Mouse (Mus musculus): Measurements from ENCODE around the gene Secisbp2l. TPM values are rescaled to one million over a fixed set of nuclear protein-coding genes. Genes with fewer than 3 reads are reported as not detected.

Secisbp2l gene
- 26.9 and 27.9 TPM in 2 replicates for polyA plus RNA-seq (2015; fragmentation: Nextera tagmentation; extraction: Ambion mirVana)

DNA sequence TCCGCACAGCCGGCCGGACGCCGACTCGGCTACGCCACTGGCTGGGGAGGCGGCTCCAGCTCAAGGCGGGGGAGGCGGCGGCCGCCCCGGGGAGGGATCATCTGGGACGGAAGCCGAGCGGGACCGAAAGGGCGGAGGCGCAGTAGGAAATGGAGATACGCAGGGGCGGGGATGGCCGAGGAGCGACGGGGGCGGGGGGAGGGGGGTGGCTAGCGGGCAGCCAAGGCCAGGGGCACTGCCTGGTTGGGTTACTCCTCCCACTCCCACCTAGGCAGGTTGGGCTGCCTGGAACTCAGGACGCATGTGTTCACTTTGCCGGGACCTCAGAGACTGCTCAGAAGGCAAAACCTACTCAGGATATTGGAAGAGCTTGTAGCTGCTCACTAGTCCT lies at the start of gene Secisbp2l:
TSS of gene Secisbp2l (minus strand) at position 152 of the 391 bp plus-strand sequence.
- Histone ChIP-seq H3K4me1 (replicated peaks) (peaks cover 27% of the 10 kb centered on the region), H3K27me3 (no peaks in the 10 kb centered on the region), H3K4me3 (peak within 1 kb of the TSS; percentile 82), H3K27ac (replicated peaks) (peak within 1 kb of the TSS; percentile 88), H3K9me3 (no peaks in the 10 kb centered on the region), H3K36me3 (no peaks in the 10 kb centered on the region), H3K4me2 (peak within 1 kb of the TSS; percentile 63), H3K9ac (peak within 1 kb of the TSS; percentile 93)
- under 1% methylated on average over 26 of the region's 28 CpGs for WGBS
- ATAC-seq (ENCODE audit: low FRiP score, low read depth), result peak; percentile 98

- no peaks in the 10 kb centered on the region for H3K9me3 ChIP-seq
- H3K36me3 ChIP-seq, result peaks cover 42% of the 10 kb centered on the region
- 95% methylated on average over 2 of the region's 2 CpGs for WGBS
Measured at GRCm38 (mm10) chr2:125829924-125830323, 47.3 kb upstream of the Secisbp2l start.

DNA sequence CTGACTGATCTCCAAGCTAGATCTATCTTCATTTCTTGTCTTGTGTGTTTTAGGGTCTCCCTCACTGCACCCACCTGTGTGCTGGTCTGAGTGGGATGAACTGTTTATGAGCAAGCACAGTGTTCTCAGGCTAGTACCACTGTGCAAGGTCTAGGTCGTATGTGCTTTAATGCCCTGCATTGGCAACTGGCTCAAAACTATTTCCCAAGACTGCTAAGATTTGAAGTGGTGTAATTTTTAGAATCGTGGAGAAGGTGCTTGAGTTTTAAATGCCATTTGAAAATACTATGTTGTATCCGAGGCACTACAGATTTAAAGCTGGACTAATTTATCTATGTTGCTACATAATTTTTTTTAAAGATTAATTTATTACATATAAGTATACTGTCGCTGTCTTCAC lies 45.2 kb upstream of the Secisbp2l start:
- Histone ChIP-seq H3K4me2 (no peak overlapping the region), H3K36me3 (peaks cover 25% of the 10 kb centered on the region), H3K9me3 (no peaks in the 10 kb centered on the region), H3K9ac (no peak overlapping the region), H3K27me3 (no peaks in the 10 kb centered on the region), H3K4me1 (replicated peaks) (no peaks in the 10 kb centered on the region), H3K4me3 (no peak overlapping the region), H3K27ac (replicated peaks) (no peak overlapping the region)
- ATAC-seq (ENCODE audit: low FRiP score, low read depth), result no peak
- WGBS, result 94% methylated on average over 4 of the region's 4 CpGs

More at GRCm38 (mm10) chr2:125829924-125830323, 47.3 kb upstream of the Secisbp2l start:
- Histone ChIP-seq H3K27ac (replicated peaks) (no peak overlapping the region), H3K9ac (no peak overlapping the region), H3K27me3 (no peaks in the 10 kb centered on the region), H3K4me2 (no peak overlapping the region), H3K4me1 (replicated peaks) (no peaks in the 10 kb centered on the region), H3K4me3 (no peak overlapping the region)
- no peak for ATAC-seq (ENCODE audit: low FRiP score, low read depth)

GRCm38 (mm10) chr2:125826201-125826600 lies 43.5 kb upstream of the Secisbp2l start:
- ATAC-seq (ENCODE audit: low FRiP score, low read depth), result no peak
- no peak overlapping the region for H3K27ac ChIP-seq (replicated peaks)
- no peak overlapping the region for H3K4me2 ChIP-seq
- H3K4me3 ChIP-seq, result no peak overlapping the region
- peaks cover 10% of the 10 kb centered on the region for H3K36me3 ChIP-seq
- WGBS, result 41% methylated on average over 4 of the region's 4 CpGs
- no peaks in the 10 kb centered on the region for H3K27me3 ChIP-seq
- H3K4me1 ChIP-seq (replicated peaks), result no peaks in the 10 kb centered on the region
- H3K9me3 ChIP-seq, result no peaks in the 10 kb centered on the region
- H3K9ac ChIP-seq, result no peak overlapping the region

- Histone ChIP-seq H3K4me3 (no peak overlapping the region), H3K9ac (no peak overlapping the region), H3K4me2 (no peak overlapping the region), H3K27me3 (no peaks in the 10 kb centered on the region), H3K4me1 (replicated peaks) (no peaks in the 10 kb centered on the region), H3K27ac (replicated peaks) (no peak overlapping the region), H3K36me3 (no peaks in the 10 kb centered on the region), H3K9me3 (no peaks in the 10 kb centered on the region)
- 89% methylated on average over 4 of the region's 4 CpGs for WGBS
- ATAC-seq (ENCODE audit: low FRiP score, low read depth), result no peak
Measured at GRCm38 (mm10) chr2:125820397-125820796, 37.7 kb upstream of the Secisbp2l start.

GRCm38 (mm10) chr2:125813972-125814595 lies 31.4 kb upstream of the Secisbp2l start:
- H3K27ac ChIP-seq (replicated peaks), result no peak overlapping the region
- no peaks in the 10 kb centered on the region for H3K4me1 ChIP-seq (replicated peaks)
- H3K4me2 ChIP-seq, result no peak overlapping the region
- ATAC-seq (ENCODE audit: low FRiP score, low read depth), result no peak
- H3K9me3 ChIP-seq, result no peaks in the 10 kb centered on the region
- WGBS, result 84% methylated on average over 9 of the region's 9 CpGs
- no peaks in the 10 kb centered on the region for H3K27me3 ChIP-seq
- H3K36me3 ChIP-seq, result no peaks in the 10 kb centered on the region
- H3K9ac ChIP-seq, result no peak overlapping the region
- no peak overlapping the region for H3K4me3 ChIP-seq

- Histone ChIP-seq H3K27ac (replicated peaks) (no peak overlapping the region), H3K9me3 (no peaks in the 10 kb centered on the region), H3K27me3 (no peaks in the 10 kb centered on the region), H3K4me2 (no peak overlapping the region), H3K4me3 (no peak overlapping the region), H3K9ac (no peak overlapping the region), H3K4me1 (replicated peaks) (no peaks in the 10 kb centered on the region), H3K36me3 (no peaks in the 10 kb centered on the region)
- WGBS, result 85% methylated on average over 2 of the region's 2 CpGs
- no peak for ATAC-seq (ENCODE audit: low FRiP score, low read depth)
Measured at GRCm38 (mm10) chr2:125811332-125811731, 28.7 kb upstream of the Secisbp2l start.

GRCm38 (mm10) chr2:125809551-125809950 lies 26.9 kb upstream of the Secisbp2l start:
- no peaks in the 10 kb centered on the region for H3K4me1 ChIP-seq (replicated peaks)
- H3K4me3 ChIP-seq, result no peak overlapping the region
- no peaks in the 10 kb centered on the region; the same call in 1 of the 2 replicates for H3K9me3 ChIP-seq
- H3K27ac ChIP-seq (replicated peaks), result no peak overlapping the region
- no peak overlapping the region for H3K4me2 ChIP-seq
- H3K27me3 ChIP-seq, result no peaks in the 10 kb centered on the region
- no peaks in the 10 kb centered on the region for H3K36me3 ChIP-seq
- 80% methylated on average over 7 of the region's 7 CpGs for WGBS
- H3K9ac ChIP-seq, result no peak overlapping the region
- no peak for ATAC-seq (ENCODE audit: low FRiP score, low read depth)

DNA sequence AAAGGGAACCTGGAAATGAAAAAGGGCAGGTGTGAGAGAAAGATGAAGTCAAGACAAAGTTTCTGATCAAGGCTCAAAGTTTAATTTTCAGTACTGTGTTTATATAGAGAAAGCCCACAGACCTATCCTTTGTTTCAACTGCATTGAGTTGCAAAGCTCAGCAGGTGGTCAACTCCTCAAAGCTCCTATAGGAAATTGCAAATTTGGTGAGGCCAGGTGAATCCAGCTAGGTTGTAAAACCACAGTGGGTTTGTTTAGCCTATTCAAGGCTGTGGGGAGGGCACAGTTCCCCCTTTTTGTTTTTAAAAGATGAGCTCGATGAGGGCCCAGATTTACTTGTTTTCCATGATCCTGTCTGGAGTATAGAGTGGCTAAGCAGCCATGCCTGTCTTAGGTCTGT lies 23.2 kb upstream of the Secisbp2l start:
- Histone ChIP-seq H3K9ac (no peak overlapping the region), H3K36me3 (no peaks in the 10 kb centered on the region), H3K27me3 (no peaks in the 10 kb centered on the region), H3K4me2 (no peak overlapping the region), H3K4me1 (replicated peaks) (no peaks in the 10 kb centered on the region), H3K4me3 (no peak overlapping the region), H3K27ac (replicated peaks) (no peak overlapping the region), H3K9me3 (no peaks in the 10 kb centered on the region; the same call in 1 of the 2 replicates)
- ATAC-seq (ENCODE audit: low FRiP score, low read depth), result no peak
- 36% methylated on average over 1 of the region's 1 CpGs for whole genome bisulfite sequencing

DNA sequence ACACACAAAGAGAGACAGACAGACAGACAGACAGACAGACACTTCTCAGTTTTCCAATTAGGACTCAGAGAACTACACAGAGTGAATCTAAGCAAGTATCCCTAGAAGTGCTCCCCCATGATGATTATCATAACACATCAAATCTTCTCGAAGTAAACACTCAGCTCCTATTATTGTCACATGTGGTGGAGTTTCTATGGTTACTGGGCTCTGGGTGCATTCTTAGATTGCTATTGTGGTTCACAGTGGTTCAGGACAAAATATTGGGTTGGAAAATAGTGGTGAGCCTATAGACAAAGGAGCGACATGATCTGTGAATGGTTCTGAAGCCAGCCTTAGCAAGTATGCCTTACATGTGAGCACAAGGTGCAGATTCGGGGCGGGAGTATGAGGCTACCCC lies 19.3 kb upstream of the Secisbp2l start:
- WGBS, result 79% methylated on average over 4 of the region's 4 CpGs
- Histone ChIP-seq H3K27ac (replicated peaks) (no peak overlapping the region), H3K4me3 (no peak overlapping the region), H3K36me3 (no peaks in the 10 kb centered on the region), H3K27me3 (no peaks in the 10 kb centered on the region), H3K9ac (no peak overlapping the region), H3K4me1 (replicated peaks) (no peaks in the 10 kb centered on the region), H3K4me2 (no peak overlapping the region), H3K9me3 (no peaks in the 10 kb centered on the region; the same call in 1 of the 2 replicates)
- no peak for ATAC-seq (ENCODE audit: low FRiP score, low read depth)

DNA sequence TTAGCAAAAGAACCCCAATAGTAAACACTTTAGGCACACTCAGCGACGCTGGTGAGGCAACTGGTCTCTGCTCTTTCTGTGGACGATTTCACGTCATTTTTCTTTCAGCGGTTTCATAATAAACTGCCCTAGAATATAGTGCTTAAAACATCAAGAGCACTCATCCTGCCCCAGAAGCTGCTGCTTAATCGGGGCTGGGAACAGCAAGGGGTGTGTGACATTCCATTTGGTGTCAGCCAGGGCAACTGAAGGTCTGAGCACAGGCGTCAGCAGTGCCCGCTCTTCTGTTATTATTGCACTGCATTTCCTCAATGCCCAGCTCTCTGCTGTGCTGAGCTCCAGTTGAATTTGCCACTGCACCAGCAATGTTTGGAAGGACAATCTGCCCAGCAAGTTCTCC lies 18.4 kb upstream of the Secisbp2l start:
- H3K4me1 ChIP-seq (replicated peaks), result no peaks in the 10 kb centered on the region
- H3K27me3 ChIP-seq, result no peaks in the 10 kb centered on the region
- H3K9me3 ChIP-seq, result no peaks in the 10 kb centered on the region; the same call in 1 of the 2 replicates
- H3K9ac ChIP-seq, result no peak overlapping the region
- no peak overlapping the region for H3K4me2 ChIP-seq
- no peak overlapping the region for H3K4me3 ChIP-seq
- no peaks in the 10 kb centered on the region for H3K36me3 ChIP-seq
- WGBS, result 74% methylated on average over 8 of the region's 8 CpGs
- no peak overlapping the region for H3K27ac ChIP-seq (replicated peaks)
- ATAC-seq (ENCODE audit: low FRiP score, low read depth), result no peak

GRCm38 (mm10) chr2:125800428-125800827 lies 17.8 kb upstream of the Secisbp2l start:
- Histone ChIP-seq H3K9ac (no peak overlapping the region), H3K9me3 (no peaks in the 10 kb centered on the region), H3K4me2 (no peak overlapping the region), H3K4me1 (replicated peaks) (no peaks in the 10 kb centered on the region), H3K27ac (replicated peaks) (no peak overlapping the region), H3K4me3 (no peak overlapping the region), H3K36me3 (no peaks in the 10 kb centered on the region), H3K27me3 (no peaks in the 10 kb centered on the region)
- 83% methylated on average over 4 of the region's 4 CpGs for WGBS
- ATAC-seq (ENCODE audit: low FRiP score, low read depth), result no peak

DNA sequence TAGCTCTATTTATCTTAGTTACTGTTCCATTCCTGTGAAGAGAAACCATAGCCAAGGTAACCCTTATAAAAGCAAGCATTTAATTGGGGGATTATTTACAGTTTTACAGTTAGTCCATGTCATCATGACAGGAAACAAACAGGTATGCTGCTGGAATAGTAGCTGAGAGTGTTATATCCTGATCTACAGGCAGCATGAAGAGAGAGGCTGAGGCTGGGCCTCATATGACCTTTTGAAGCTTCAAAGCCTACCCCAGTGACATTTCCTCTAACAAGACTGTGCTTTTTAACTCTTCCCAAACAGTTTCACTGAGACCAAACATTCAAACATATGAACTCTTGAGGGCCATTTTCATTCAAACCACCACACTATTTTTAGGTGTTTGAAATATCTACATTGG lies 15.2 kb upstream of the Secisbp2l start:
- no peaks in the 10 kb centered on the region for H3K9me3 ChIP-seq
- ATAC-seq (ENCODE audit: low FRiP score, low read depth), result no peak
- H3K9ac ChIP-seq, result no peak overlapping the region
- H3K4me3 ChIP-seq, result no peak overlapping the region
- no peak overlapping the region for H3K27ac ChIP-seq (replicated peaks)
- H3K4me1 ChIP-seq (replicated peaks), result no peaks in the 10 kb centered on the region
- H3K4me2 ChIP-seq, result no peak overlapping the region
- no peaks in the 10 kb centered on the region for H3K36me3 ChIP-seq
- H3K27me3 ChIP-seq, result no peaks in the 10 kb centered on the region

Measured in hindbrain, embryonic 15.5 days (tissue).